Mouse (Mus musculus) thymus, adult 2 months (tissue): ENCODE measurements around the gene Smu1.

ENCODE experiments used
- CTCF ChIP-seq: fragments of 200-500 bp; IDR thresholded peaks from 2 replicates; pipeline ENCODE4 v1.5.1; 2012; ENCODE audit warnings: mild to moderate bottlenecking, control low read depth, low read length, moderate library complexity, borderline replicate concordance; ENCODE audit not compliant: control insufficient read depth, poor library complexity, insufficient read depth; ENCODE audit errors: extremely low read depth
- POLR2A ChIP-seq: fragments of 200-500 bp; IDR thresholded peaks from 2 replicates; pipeline ENCODE4 v1.6.1; 2012; ENCODE audit warnings: mild to moderate bottlenecking, low read length, control low read depth, moderate library complexity; ENCODE audit not compliant: control insufficient read depth, poor library complexity, insufficient read depth; ENCODE audit errors: extremely low read depth

GRCm38 (mm10) chr4:40757157-40757779 is 455 bp downstream of the Smu1 start:
- TF ChIP-seq POLR2A = no peak
- TF ChIP-seq CTCF = no peak
